Mouse (Mus musculus): ENCODE data around the gene Pycard.
"Not testable (repeated sequence)": the region's sequence is repeated elsewhere in the genome, so short reads cannot be mapped to it uniquely, and the experiment has no call there.

The Pycard gene

DNA sequence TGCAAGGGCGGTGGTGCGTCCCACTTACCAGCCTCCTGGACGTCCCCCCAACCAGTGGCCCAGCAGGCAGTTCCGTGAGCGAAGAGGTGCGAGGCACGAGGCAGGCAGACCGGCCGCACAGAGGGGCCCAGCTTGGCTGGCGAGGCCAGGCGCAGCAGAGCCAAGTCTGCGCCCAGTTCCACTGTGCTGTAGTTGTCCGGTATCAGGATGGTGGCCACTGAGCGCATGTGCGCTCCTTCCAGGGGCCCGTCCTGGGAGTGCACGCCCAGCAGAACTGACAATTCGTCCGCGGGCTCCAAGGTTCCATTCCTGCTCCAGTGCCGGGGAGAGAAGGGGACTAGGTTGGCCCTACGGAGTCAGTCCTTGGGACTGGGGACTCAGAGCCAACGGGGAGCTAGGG, 49.1 kb downstream of the Pycard start:
- no peak for ATAC-seq (ENCODE audit: insufficient number of reproducible peaks, low FRiP score, low TSS enrichment)

DNA sequence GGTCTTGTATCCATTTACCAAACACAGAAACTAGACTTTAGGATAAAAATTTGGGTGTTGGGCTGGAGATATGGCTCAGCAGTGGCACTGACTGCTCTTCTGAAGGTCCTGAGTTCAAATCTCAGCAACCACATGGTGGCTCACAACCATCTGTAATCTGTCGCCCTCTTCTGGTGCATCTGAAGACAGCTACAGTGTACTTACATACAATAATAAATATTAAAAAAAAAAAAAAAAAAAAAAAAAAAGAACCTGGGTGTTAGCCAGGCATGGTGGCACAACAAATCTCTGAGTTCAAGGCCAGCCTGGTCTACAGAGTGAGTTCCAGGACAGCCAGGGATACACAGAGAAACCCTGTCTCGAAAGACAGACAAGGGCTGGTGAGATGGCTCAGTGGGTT, 51.6 kb downstream of the Pycard start:
- not testable (repeated sequence) for ATAC-seq (ENCODE audit: insufficient number of reproducible peaks, low FRiP score, low TSS enrichment)
